Mouse (Mus musculus) lung, adult 2 months (tissue): ENCODE data around the gene Tom1l2.

Experiments
- CTCF ChIP-seq: fragments of 200-500 bp; IDR thresholded peaks from 2 replicates; pipeline ENCODE4 v1.5.1; 2011; ENCODE audit warnings: mild to moderate bottlenecking, low read length, control low read depth; ENCODE audit not compliant: insufficient read depth
- POLR2A ChIP-seq: fragments of 200-500 bp; IDR thresholded peaks from 2 replicates; pipeline ENCODE4 v1.6.1; 2011; ENCODE audit warnings: low read depth, mild to moderate bottlenecking, control low read depth, low read length, borderline replicate concordance; ENCODE audit errors: extremely low read depth

DNA sequence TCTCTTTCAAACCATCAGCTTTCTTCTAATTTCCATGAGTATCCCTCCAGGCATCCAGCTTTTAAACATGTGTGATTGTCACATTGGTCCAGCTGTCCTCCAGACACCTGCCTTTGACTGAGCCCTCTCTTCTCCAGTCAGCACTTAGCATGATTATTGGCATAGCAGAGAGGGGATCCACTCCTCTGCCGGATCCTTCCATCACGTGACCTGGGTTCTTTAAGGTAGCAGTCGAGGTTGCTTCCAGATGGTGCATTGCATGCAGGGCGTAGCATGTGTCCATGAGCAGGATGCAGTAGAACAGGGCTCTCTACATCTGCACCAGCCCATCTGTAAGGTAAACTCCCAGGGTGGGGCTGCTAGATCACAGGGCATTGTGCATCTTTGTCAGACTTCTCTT lies 16.2 kb upstream of the Tom1l2 start:
- no peak for TF ChIP-seq CTCF
- TF ChIP-seq POLR2A = no peak
